Mouse (Mus musculus): Measurements from ENCODE around the gene Nat10. TPM values are rescaled to one million over a fixed set of nuclear protein-coding genes. Genes with fewer than 3 reads are reported as not detected.
A peak's percentile ranks its signal among the peaks of the same experiment; 100 is the strongest.

Gene Nat10
- polyA plus RNA-seq, 1 experiment from 2014 or later, result 26.9 TPM

- Histone ChIP-seq H3K27me3 (replicated peaks; ENCODE audit: control insufficient read depth, insufficient read depth, low read length) (no peaks in the 10 kb centered on the region), H3K9me3 (ENCODE audit: control insufficient read depth, low read length) (no peaks in the 10 kb centered on the region), H3K36me3 (ENCODE audit: control insufficient read depth, insufficient read depth) (no peaks in the 10 kb centered on the region), H3K4me3 (replicated peaks; ENCODE audit: low read length) (no peak overlapping the region), H3K4me1 (replicated peaks; ENCODE audit: control insufficient read depth, insufficient read depth, low read length) (peaks cover 23% of the 10 kb centered on the region), H3K9ac (replicated peaks; ENCODE audit: low read depth, low read length) (no peak overlapping the region), H3K27ac (ENCODE audit: low read length) (no peak overlapping the region), H3K4me2 (ENCODE audit: low read length) (no peak overlapping the region)
- 85% methylated on average over 9 of the region's 9 CpGs for WGBS
- no peak for ATAC-seq
These were observed 80.5 kb downstream of the Nat10 start for GRCm38 (mm10) chr2:103680364-103681110.

GRCm38 (mm10) chr2:103678433-103678832 lies 82.6 kb downstream of the Nat10 start:
- Histone ChIP-seq H3K4me2 (ENCODE audit: low read length) (no peak overlapping the region), H3K4me3 (replicated peaks; ENCODE audit: low read length) (no peak overlapping the region), H3K27me3 (replicated peaks; ENCODE audit: control insufficient read depth, insufficient read depth, low read length) (no peaks in the 10 kb centered on the region), H3K27ac (ENCODE audit: low read length) (no peak overlapping the region), H3K36me3 (ENCODE audit: control insufficient read depth, insufficient read depth) (no peaks in the 10 kb centered on the region), H3K9ac (replicated peaks; ENCODE audit: low read depth, low read length) (no peak overlapping the region), H3K9me3 (ENCODE audit: control insufficient read depth, low read length) (no peaks in the 10 kb centered on the region), H3K4me1 (replicated peaks; ENCODE audit: control insufficient read depth, insufficient read depth, low read length) (peaks cover 21% of the 10 kb centered on the region)
- 95% methylated on average over 6 of the region's 6 CpGs for WGBS
- ATAC-seq, result no peak

DNA sequence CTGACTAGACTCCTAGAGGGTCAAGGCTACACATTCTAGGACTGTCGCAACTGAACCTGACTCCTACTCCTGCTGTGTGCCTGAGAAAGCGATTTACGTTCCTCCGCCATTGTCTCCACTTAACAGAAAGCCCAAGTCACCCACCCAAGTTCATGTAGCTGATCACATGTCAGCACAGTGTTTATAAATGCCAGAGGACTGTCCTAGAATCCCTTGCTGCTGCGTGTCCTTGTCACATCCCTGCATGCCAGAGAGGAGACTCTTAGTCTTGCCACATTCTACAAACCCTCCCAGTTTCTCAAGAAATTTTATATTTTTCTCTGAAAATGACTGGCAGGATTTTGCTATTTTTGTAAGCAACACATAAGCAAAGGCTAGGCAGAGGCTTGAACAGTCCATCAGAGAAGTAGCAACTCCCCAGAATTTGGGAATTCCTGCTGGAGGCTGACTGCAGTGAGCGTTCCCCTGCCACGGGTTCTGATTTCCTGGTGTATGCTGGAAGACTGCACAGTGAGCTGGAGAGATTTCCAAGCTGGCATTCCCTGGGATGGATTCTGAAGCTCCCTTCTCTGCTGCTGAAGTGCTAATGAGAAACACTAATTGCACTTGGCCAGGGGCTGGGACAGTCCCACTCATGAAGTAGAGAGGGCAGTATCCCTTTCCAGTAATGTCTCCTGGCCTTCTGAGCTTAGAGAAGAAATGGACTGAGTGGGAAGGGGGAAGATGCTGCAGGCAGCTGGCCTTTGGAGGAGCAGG lies 83.3 kb downstream of the Nat10 start:
- Histone ChIP-seq H3K27ac (ENCODE audit: low read length) (no peak overlapping the region), H3K36me3 (ENCODE audit: control insufficient read depth, insufficient read depth) (no peaks in the 10 kb centered on the region), H3K4me1 (replicated peaks; ENCODE audit: control insufficient read depth, insufficient read depth, low read length) (peaks cover 15% of the 10 kb centered on the region), H3K9me3 (ENCODE audit: control insufficient read depth, low read length) (no peaks in the 10 kb centered on the region), H3K27me3 (replicated peaks; ENCODE audit: control insufficient read depth, insufficient read depth, low read length) (no peaks in the 10 kb centered on the region), H3K4me3 (replicated peaks; ENCODE audit: low read length) (no peak overlapping the region), H3K9ac (replicated peaks; ENCODE audit: low read depth, low read length) (no peak overlapping the region), H3K4me2 (ENCODE audit: low read length) (no peak overlapping the region)
- peak; percentile 32 for ATAC-seq
- WGBS, result 74% methylated on average over 7 of the region's 7 CpGs

- ATAC-seq, result no peak
- 65% methylated on average over 2 of the region's 2 CpGs for WGBS
- Histone ChIP-seq H3K9ac (replicated peaks; ENCODE audit: low read depth, low read length) (no peak overlapping the region), H3K27ac (ENCODE audit: low read length) (no peak overlapping the region), H3K36me3 (ENCODE audit: control insufficient read depth, insufficient read depth) (no peaks in the 10 kb centered on the region), H3K4me3 (replicated peaks; ENCODE audit: low read length) (no peak overlapping the region), H3K4me1 (replicated peaks; ENCODE audit: control insufficient read depth, insufficient read depth, low read length) (peaks cover 13% of the 10 kb centered on the region), H3K9me3 (ENCODE audit: control insufficient read depth, low read length) (no peaks in the 10 kb centered on the region), H3K4me2 (ENCODE audit: low read length) (no peak overlapping the region), H3K27me3 (replicated peaks; ENCODE audit: control insufficient read depth, insufficient read depth, low read length) (no peaks in the 10 kb centered on the region)
These were observed 84.3 kb downstream of the Nat10 start for GRCm38 (mm10) chr2:103676808-103677207.

DNA sequence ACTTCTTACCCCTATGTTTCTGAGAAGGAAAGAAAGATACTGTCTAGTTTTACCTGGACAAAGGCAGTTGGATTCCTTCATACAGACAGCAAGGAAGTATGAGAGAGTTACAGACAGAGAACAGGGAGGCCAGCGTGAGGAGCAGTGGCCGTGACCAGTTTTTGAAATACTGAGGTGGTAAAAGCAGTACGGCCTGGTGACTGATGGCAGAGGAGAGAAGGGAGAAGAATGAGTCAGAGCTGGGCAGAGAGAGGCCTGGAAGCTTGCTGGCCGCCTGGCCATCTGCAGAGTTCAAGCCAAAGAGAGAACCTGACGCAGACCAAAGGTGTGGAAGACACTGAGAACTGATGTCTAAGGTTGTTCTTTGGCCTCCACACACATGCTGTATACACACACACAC lies 85.7 kb downstream of the Nat10 start:
- Histone ChIP-seq H3K27me3 (replicated peaks; ENCODE audit: control insufficient read depth, insufficient read depth, low read length) (no peaks in the 10 kb centered on the region), H3K4me1 (replicated peaks; ENCODE audit: control insufficient read depth, insufficient read depth, low read length) (peaks cover 15% of the 10 kb centered on the region), H3K36me3 (ENCODE audit: control insufficient read depth, insufficient read depth) (no peaks in the 10 kb centered on the region), H3K4me3 (replicated peaks; ENCODE audit: low read length) (no peak overlapping the region), H3K27ac (ENCODE audit: low read length) (no peak overlapping the region), H3K9me3 (ENCODE audit: control insufficient read depth, low read length) (no peaks in the 10 kb centered on the region), H3K4me2 (ENCODE audit: low read length) (no peak overlapping the region), H3K9ac (replicated peaks; ENCODE audit: low read depth, low read length) (no peak overlapping the region)
- ATAC-seq, result no peak
- WGBS, result 91% methylated on average over 5 of the region's 5 CpGs

- Histone ChIP-seq H3K4me1 (replicated peaks; ENCODE audit: control insufficient read depth, insufficient read depth, low read length) (peaks cover 27% of the 10 kb centered on the region), H3K27me3 (replicated peaks; ENCODE audit: control insufficient read depth, insufficient read depth, low read length) (no peaks in the 10 kb centered on the region), H3K9ac (replicated peaks; ENCODE audit: low read depth, low read length) (no peak overlapping the region), H3K36me3 (ENCODE audit: control insufficient read depth, insufficient read depth) (no peaks in the 10 kb centered on the region), H3K9me3 (ENCODE audit: control insufficient read depth, low read length) (no peaks in the 10 kb centered on the region), H3K27ac (ENCODE audit: low read length) (no peak overlapping the region), H3K4me3 (replicated peaks; ENCODE audit: low read length) (no peak overlapping the region), H3K4me2 (ENCODE audit: low read length) (no peak overlapping the region)
- WGBS, result 85% methylated on average over 4 of the region's 4 CpGs
- ATAC-seq, result no peak
These were observed 87.5 kb downstream of the Nat10 start for GRCm38 (mm10) chr2:103673609-103674008.

DNA sequence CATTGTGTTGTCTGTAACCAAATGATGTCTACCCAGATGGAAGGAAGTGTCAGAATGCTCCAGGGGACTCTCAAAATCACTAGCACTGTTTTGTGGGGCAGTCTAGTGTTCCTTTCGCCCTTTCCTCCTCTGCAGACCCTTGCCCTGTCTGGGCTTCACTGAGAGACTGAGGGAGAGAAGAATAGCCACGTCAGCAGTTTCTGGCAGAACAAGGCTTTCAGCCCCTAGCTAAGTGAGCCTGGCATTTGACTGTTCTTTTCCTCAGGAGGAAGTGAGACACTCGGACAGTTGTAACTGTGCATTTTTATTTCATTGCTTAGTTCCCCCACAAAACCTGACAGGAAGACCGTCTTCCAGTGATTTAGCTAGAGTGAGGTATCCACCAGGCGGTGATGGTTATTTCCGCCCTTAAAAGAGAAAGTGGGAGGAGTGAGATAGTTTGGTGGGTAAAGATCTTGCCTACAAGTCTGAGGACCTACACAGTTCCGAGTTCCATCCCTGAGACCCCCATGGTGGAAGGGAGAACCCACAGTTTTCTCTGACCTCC lies 88.4 kb downstream of the Nat10 start:
- 80% methylated on average over 7 of the region's 7 CpGs for WGBS
- Histone ChIP-seq H3K36me3 (ENCODE audit: control insufficient read depth, insufficient read depth) (no peaks in the 10 kb centered on the region), H3K4me2 (ENCODE audit: low read length) (no peak overlapping the region), H3K9me3 (ENCODE audit: control insufficient read depth, low read length) (no peaks in the 10 kb centered on the region), H3K27ac (ENCODE audit: low read length) (no peak overlapping the region), H3K4me1 (replicated peaks; ENCODE audit: control insufficient read depth, insufficient read depth, low read length) (peaks cover 30% of the 10 kb centered on the region), H3K27me3 (replicated peaks; ENCODE audit: control insufficient read depth, insufficient read depth, low read length) (no peaks in the 10 kb centered on the region), H3K9ac (replicated peaks; ENCODE audit: low read depth, low read length) (no peak overlapping the region), H3K4me3 (replicated peaks; ENCODE audit: low read length) (no peak overlapping the region)
- no peak for ATAC-seq

Other genes starting within 250 kb of the Nat10 start
- gene Abtb2, start 195.0 kb downstream of the Nat10 start, polyA plus RNA-seq (2015; fragmentation: Nextera tagmentation; extraction: Ambion mirVana), result 7.4 and 7.8 TPM in 2 replicates
- 472 and 511 TPM in 2 replicates for gene Caprin1, start 36.4 kb upstream of the Nat10 start, polyA plus RNA-seq (2015; fragmentation: Nextera tagmentation; extraction: Ambion mirVana)
- gene Lmo2, start 196.7 kb upstream of the Nat10 start, polyA plus RNA-seq (2015; fragmentation: Nextera tagmentation; extraction: Ambion mirVana), result 19.8 and 20.0 TPM in 2 replicates

All from forebrain, embryonic 16.5 days (tissue).